Mouse (Mus musculus) liver, adult 2 months (tissue): Measurements from ENCODE around the gene Rnf207.

Experiments used
- CTCF ChIP-seq: fragments of 200-500 bp; IDR thresholded peaks from 2 replicates; pipeline ENCODE4 v1.5.1; 2011; ENCODE audit warnings: low read depth, low read length, control low read depth
- POLR2A ChIP-seq: fragments of 200-500 bp; IDR thresholded peaks from 2 replicates; pipeline ENCODE4 v1.6.1; 2011; ENCODE audit warnings: low read length, control low read depth; ENCODE audit not compliant: insufficient read depth; ENCODE audit errors: extremely low read depth

GRCm38 (mm10) chr4:152274681-152275131 is 44.1 kb downstream of the Rnf207 start:
- TF ChIP-seq POLR2A (no peak), CTCF (no peak)
